Mouse (Mus musculus): ENCODE results near the gene Foxo3.
A peak's percentile ranks its signal among the peaks of the same experiment; 100 is the strongest.

The Foxo3 gene

GRCm38 (mm10) chr10:42248644-42249043, 27.9 kb downstream of the Foxo3 start:
- DNase-seq, result no peak

GRCm38 (mm10) chr10:42248156-42248555, 28.4 kb downstream of the Foxo3 start:
- no peak for DNase-seq

GRCm38 (mm10) chr10:42247125-42247816, 29.3 kb downstream of the Foxo3 start:
- no peak for DNase-seq

GRCm38 (mm10) chr10:42246483-42246882, 30.1 kb downstream of the Foxo3 start:
- DNase-seq, result no peak

GRCm38 (mm10) chr10:42245636-42246035, 30.9 kb downstream of the Foxo3 start:
- DNase-seq, result no peak

GRCm38 (mm10) chr10:42245256-42245601, 31.3 kb downstream of the Foxo3 start:
- DNase-seq, result no peak

- no peak for DNase-seq
These were observed 31.9 kb downstream of the Foxo3 start for GRCm38 (mm10) chr10:42244420-42245255.

- DNase-seq, result no peak
These were observed 32.6 kb downstream of the Foxo3 start for GRCm38 (mm10) chr10:42243925-42244324.

- DNase-seq, result no peak
These were observed 34.1 kb downstream of the Foxo3 start for GRCm38 (mm10) chr10:42242484-42242883.

- no peak for DNase-seq
These were observed 34.8 kb downstream of the Foxo3 start for GRCm38 (mm10) chr10:42241775-42242174.

- no peak for DNase-seq
These were observed 36.8 kb downstream of the Foxo3 start for GRCm38 (mm10) chr10:42239810-42240111.

GRCm38 (mm10) chr10:42238923-42239809, 37.4 kb downstream of the Foxo3 start:
- DNase-seq, result no peak

- no peak for DNase-seq
These were observed 38.3 kb downstream of the Foxo3 start for GRCm38 (mm10) chr10:42238296-42238695.

- DNase-seq, result no peak
These were observed 39.0 kb downstream of the Foxo3 start for GRCm38 (mm10) chr10:42237556-42237955.

- DNase-seq, result no peak
These were observed 41.2 kb downstream of the Foxo3 start for GRCm38 (mm10) chr10:42235321-42235720.

- no peak for DNase-seq
These were observed 43.6 kb downstream of the Foxo3 start for GRCm38 (mm10) chr10:42232977-42233376.

- DNase-seq, result no peak
These were observed 44.7 kb downstream of the Foxo3 start for GRCm38 (mm10) chr10:42231847-42232246.

- no peak for DNase-seq
These were observed 45.4 kb downstream of the Foxo3 start for GRCm38 (mm10) chr10:42231100-42231541.

- no peak for DNase-seq
These were observed 46.0 kb downstream of the Foxo3 start for GRCm38 (mm10) chr10:42230471-42231099.

- DNase-seq, result no peak
These were observed 48.8 kb downstream of the Foxo3 start for GRCm38 (mm10) chr10:42227751-42228241.

GRCm38 (mm10) chr10:42226176-42226575, 50.4 kb downstream of the Foxo3 start:
- DNase-seq, result peak; percentile 13 to 15

- DNase-seq, result peak in 1 of 2 experiments; percentile 5
These were observed 51.2 kb downstream of the Foxo3 start for GRCm38 (mm10) chr10:42225184-42225935.

All from B cell, adult 2 months (primary cell).